Mouse (Mus musculus) layer of hippocampus, adult 18-20 months (tissue): ENCODE measurements at regions not wholly inside any gene's neighbourhood (a gene's known extent, or its start where the extent isn't known, plus 50 kb on each side); places are given as distances from the start of the nearest gene placed in this dataset.

Source experiments
- DNase-seq, 2 experiments: peaks; one replicate each; pipeline ENCODE4 v3.0.0; 2022; ENCODE audit warnings: low spot score in 2 of 2

GRCm38 (mm10) chr4:34226089-34226840 lies 176.3 kb upstream of the Spaca1 start:
- DNase-seq: peak; percentile 59 to 75

- no peak for DNase-seq
Measured at GRCm38 (mm10) chr4:34226886-34227285, 176.9 kb upstream of the Spaca1 start.

GRCm38 (mm10) chr4:34227611-34228010 lies 177.6 kb upstream of the Spaca1 start:
- no peak for DNase-seq

GRCm38 (mm10) chr4:34231270-34231669 lies 181.3 kb upstream of the Spaca1 start:
- peak; percentile 59 to 86 for DNase-seq

GRCm38 (mm10) chr4:34234204-34234603 lies 184.2 kb upstream of the Spaca1 start:
- DNase-seq: no peak

- no peak for DNase-seq
Measured at GRCm38 (mm10) chr4:34234645-34235044, 184.7 kb upstream of the Spaca1 start.

- DNase-seq: peak in 1 of 2 experiments; percentile 33
Measured at GRCm38 (mm10) chr4:34237791-34238190, 187.8 kb upstream of the Spaca1 start.

- no peak for DNase-seq
Measured at GRCm38 (mm10) chr4:34239624-34240023, 189.6 kb upstream of the Spaca1 start.

- peak; percentile 33 to 68 for DNase-seq
Measured at GRCm38 (mm10) chr4:34241060-34241571, 191.1 kb upstream of the Spaca1 start.

- DNase-seq: no peak
Measured at GRCm38 (mm10) chr4:34241673-34242072, 191.7 kb upstream of the Spaca1 start.

- DNase-seq: no peak
Measured at GRCm38 (mm10) chr4:34259444-34259843, 209.5 kb upstream of the Spaca1 start.

GRCm38 (mm10) chr4:34260468-34260867 lies 210.5 kb upstream of the Spaca1 start:
- DNase-seq: no peak

- no peak for DNase-seq
Measured at GRCm38 (mm10) chr4:34261809-34262208, 211.8 kb upstream of the Spaca1 start.

GRCm38 (mm10) chr4:34264431-34264830 lies 214.4 kb upstream of the Spaca1 start:
- no peak for DNase-seq

- no peak for DNase-seq
Measured at GRCm38 (mm10) chr4:34274316-34274715, 224.3 kb upstream of the Spaca1 start.

- no peak for DNase-seq
Measured at GRCm38 (mm10) chr4:34275372-34275771, 225.4 kb upstream of the Spaca1 start.

- no peak for DNase-seq
Measured at GRCm38 (mm10) chr4:34302504-34303108, 248.1 kb upstream of the Akirin2 start.

GRCm38 (mm10) chr4:34308921-34309563 lies 241.7 kb upstream of the Akirin2 start:
- DNase-seq: peak; percentile 37 to 45

GRCm38 (mm10) chr4:34310061-34310642 lies 240.6 kb upstream of the Akirin2 start:
- DNase-seq: no peak

- no peak for DNase-seq
Measured at GRCm38 (mm10) chr4:34315848-34316247, 234.9 kb upstream of the Akirin2 start.

GRCm38 (mm10) chr4:34322841-34323240 lies 227.9 kb upstream of the Akirin2 start:
- DNase-seq: no peak
